Mouse (Mus musculus) liver, embryonic 15.5 days (tissue): ENCODE measurements around the gene Brd9. TPM values are rescaled to one million over a fixed set of nuclear protein-coding genes. Genes with fewer than 3 reads are reported as not detected.

Experiments
- ATAC-seq: fragments of 200-750 bp; cut with Nextera tagmentation; 2 replicates; pipeline ENCODE4 v1.8.0; 2017; ENCODE audit warnings: moderate number of reproducible peaks, mild to moderate bottlenecking, moderate library complexity; ENCODE audit not compliant: insufficient read depth
- H3K27ac ChIP-seq: fragments of 300-500 bp; sonication (generic); replicated peaks from 2 replicates; pipeline ENCODE4 v1.5.1; 2015; ENCODE audit warnings: mild to moderate bottlenecking, inconsistent platforms
- H3K27me3 ChIP-seq: fragments of 300-500 bp; sonication (generic); 2 replicates; pipeline ENCODE4 v1.6.1; 2015; ENCODE audit warnings: mild to moderate bottlenecking, inconsistent platforms
- H3K36me3 ChIP-seq: fragments of 300-500 bp; sonication (generic); replicated peaks from 2 replicates; pipeline ENCODE4 v1.6.1; 2015; ENCODE audit warnings: moderate library complexity, mild to moderate bottlenecking, inconsistent platforms
- H3K4me1 ChIP-seq: fragments of 300-500 bp; sonication (generic); replicated peaks from 2 replicates; pipeline ENCODE4 v1.6.1; 2015; ENCODE audit warnings: inconsistent platforms
- H3K4me2 ChIP-seq: fragments of 300-500 bp; sonication (generic); 2 replicates; pipeline ENCODE4 v1.6.1; 2015; ENCODE audit warnings: moderate library complexity, mild to moderate bottlenecking, inconsistent platforms
- H3K4me3 ChIP-seq: fragments of 300-500 bp; sonication (generic); replicated peaks from 2 replicates; pipeline ENCODE4 v1.5.1; 2015; ENCODE audit warnings: mild to moderate bottlenecking, inconsistent platforms
- H3K9ac ChIP-seq: fragments of 300-500 bp; sonication (generic); 2 replicates; pipeline ENCODE4 v1.6.1; 2015; ENCODE audit warnings: moderate library complexity, mild to moderate bottlenecking, inconsistent platforms
- H3K9me3 ChIP-seq: fragments of 300-500 bp; sonication (generic); replicated peaks from 2 replicates; pipeline ENCODE4 v1.6.1; 2016; ENCODE audit warnings: inconsistent platforms
- WGBS: fragments of 180-500 bp; shearing (Covaris S2); methylation state at CpG from one replicate; pipeline ENCODE4 v1.1.7; 2015; ENCODE audit warnings: mixed read lengths; ENCODE audit not compliant: insufficient replicate concordance; 5-methylcytosine and 5-hydroxymethylcytosine counted together
- polyA plus RNA-seq: library from polyadenylated mRNA; unstranded; fragments of >200 nt; fragmentation: Nextera tagmentation; extraction: Ambion mirVana; gene quantifications from 2 replicates; pipeline ENCODE4 v1.2.1, GENCODE M21; 2015

The Brd9 gene
- 12.3 and 12.4 TPM in 2 replicates for polyA plus RNA-seq

DNA sequence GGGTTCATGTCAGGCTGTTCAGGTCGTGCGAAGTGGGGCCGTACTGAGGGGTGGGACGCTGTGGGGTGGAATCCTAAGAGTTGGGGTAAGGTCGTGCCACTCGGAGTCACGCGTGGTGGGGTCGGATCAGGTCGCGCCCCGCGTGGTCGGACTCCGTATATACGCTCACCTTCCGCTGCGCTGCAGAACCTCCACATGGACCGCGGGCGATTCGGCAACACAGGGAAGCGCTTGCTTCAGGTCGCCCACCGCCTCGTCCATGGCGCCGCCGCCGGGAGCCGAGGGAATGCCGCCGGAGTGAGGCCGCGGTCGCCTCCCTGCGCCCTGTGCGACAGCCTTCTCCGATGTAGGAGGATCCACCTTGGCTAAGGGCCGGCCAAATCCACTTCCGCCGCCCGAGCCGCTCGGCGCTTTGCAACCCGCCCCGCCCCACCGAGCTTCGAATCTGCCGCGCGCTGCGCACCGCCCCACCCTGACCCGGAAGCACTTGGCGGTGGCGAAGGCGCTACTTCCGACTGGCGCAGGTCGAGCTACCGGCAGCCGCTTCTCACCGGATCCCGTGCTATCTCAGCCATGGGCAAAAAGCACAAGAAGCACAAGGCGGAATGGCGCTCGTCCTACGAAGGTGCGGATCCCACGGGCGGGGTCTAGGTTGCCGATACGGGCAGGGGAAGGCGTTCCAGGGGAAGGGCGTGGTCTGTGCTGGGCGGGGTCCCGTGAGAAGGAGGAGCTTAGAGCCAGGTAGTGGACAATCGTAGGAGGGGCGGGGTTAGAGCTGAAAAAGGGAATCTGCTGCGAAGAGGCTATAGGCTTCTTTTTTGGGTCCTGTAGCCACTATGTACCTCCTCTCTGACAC is at the start of gene Brd9, which contains the start of gene Trip13:
Gene Brd9, plus strand, starts transcription at position 491 of the 856 bp plus-strand sequence.
Gene Trip13, minus strand, starts transcription at position 464 of the 856 bp plus-strand sequence.
- peaks cover 28% of the 10 kb centered on the region for H3K4me1 ChIP-seq
- H3K36me3 ChIP-seq: peaks cover 42% of the 10 kb centered on the region
- WGBS: under 1% methylated on average over 75 of the region's 82 CpGs

DNA sequence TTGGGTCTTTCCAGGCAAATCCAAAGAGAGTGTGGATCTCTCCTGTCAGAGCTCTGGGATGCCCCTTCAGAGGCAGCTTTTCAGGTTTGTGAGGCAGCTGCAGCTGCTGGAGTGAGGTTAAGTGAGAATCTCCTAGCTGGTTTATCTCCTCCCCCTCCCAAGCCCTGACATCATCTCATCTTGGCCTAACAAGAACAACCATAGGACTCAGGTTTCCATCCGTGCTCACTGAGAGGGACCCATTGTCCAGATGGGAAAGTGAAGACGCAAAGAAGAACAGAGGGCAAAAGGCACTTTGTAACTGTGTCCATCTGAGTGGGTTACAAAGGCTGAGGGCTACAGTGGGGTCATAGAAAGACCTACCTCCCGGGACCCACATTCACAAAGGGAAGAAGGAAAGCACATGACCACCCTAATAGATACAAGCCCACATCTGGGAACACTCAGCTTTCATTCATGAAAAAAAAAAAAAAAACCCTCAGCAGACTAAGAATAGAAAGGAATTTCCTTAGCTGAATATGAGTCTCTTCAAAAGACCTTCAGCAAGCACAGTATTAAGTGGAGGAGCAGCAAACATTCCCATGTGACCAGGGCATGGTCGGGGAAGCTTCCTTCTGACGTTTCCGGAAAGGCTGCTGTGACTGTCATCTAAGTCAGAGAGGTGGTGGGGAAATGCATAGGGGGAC is 45.0 kb upstream of the Brd9 start:
- no peak overlapping the region for H3K4me3 ChIP-seq
- 43% methylated on average over 6 of the region's 6 CpGs for WGBS
- H3K9ac ChIP-seq: no peak overlapping the region
- H3K9me3 ChIP-seq: no peaks in the 10 kb centered on the region
- H3K4me1 ChIP-seq: no peaks in the 10 kb centered on the region
- no peaks in the 10 kb centered on the region for H3K36me3 ChIP-seq
- no peak overlapping the region for H3K27ac ChIP-seq
- ATAC-seq: no peak
- no peak overlapping the region for H3K4me2 ChIP-seq
- no peaks in the 10 kb centered on the region for H3K27me3 ChIP-seq

More for the DNA sequence above, at the start of gene Brd9, which contains the start of gene Trip13:
- peak within 1 kb of the TSS; percentile 90 for H3K4me3 ChIP-seq
- H3K27ac ChIP-seq: peak within 1 kb of the TSS; percentile 98
- H3K27me3 ChIP-seq: no peaks in the 10 kb centered on the region
- peak within 1 kb of the TSS; percentile 90 for H3K4me2 ChIP-seq
- no peaks in the 10 kb centered on the region for H3K9me3 ChIP-seq
- peak; percentile 96 for ATAC-seq
- peak within 1 kb of the TSS; percentile 86 for H3K9ac ChIP-seq

DNA sequence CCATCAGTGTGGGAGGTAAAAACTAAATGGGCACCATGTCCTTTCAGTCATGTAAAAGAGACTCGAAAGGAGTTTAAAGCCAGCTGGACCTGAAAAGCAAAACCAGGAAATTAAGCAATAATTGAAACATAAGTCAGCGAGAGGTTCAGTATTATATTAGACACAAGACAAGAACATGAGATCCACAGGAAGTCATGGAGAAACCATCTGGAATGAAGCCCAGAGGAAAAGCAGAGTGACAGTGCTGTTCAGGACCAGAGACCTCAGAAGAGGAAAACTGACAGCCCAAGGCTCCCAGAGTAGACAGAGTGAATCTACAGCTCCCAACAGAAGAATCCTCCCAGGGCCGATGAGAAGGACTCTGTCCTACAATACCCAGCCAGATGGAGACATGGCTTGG is 40.0 kb upstream of the Brd9 start:
- Histone ChIP-seq H3K9me3 (no peaks in the 10 kb centered on the region), H3K36me3 (no peaks in the 10 kb centered on the region), H3K4me3 (no peak overlapping the region), H3K4me2 (no peak overlapping the region), H3K9ac (no peak overlapping the region), H3K27me3 (no peaks in the 10 kb centered on the region), H3K27ac (no peak overlapping the region), H3K4me1 (no peaks in the 10 kb centered on the region)
- no peak for ATAC-seq
- whole genome bisulfite sequencing: 55% methylated on average over 3 of the region's 3 CpGs

GRCm38 (mm10) chr13:73907136-73907535 is 30.5 kb upstream of the Brd9 start:
- ATAC-seq: no peak
- Histone ChIP-seq H3K27ac (no peak overlapping the region), H3K9me3 (no peaks in the 10 kb centered on the region), H3K4me2 (no peak overlapping the region), H3K4me3 (no peak overlapping the region), H3K4me1 (no peaks in the 10 kb centered on the region), H3K27me3 (no peaks in the 10 kb centered on the region), H3K9ac (no peak overlapping the region), H3K36me3 (peaks cover 10% of the 10 kb centered on the region)
- WGBS: 69% methylated on average over 5 of the region's 5 CpGs

GRCm38 (mm10) chr13:73907683-73908412 is 29.8 kb upstream of the Brd9 start:
- Histone ChIP-seq H3K9me3 (no peaks in the 10 kb centered on the region), H3K9ac (no peak overlapping the region), H3K4me2 (no peak overlapping the region), H3K27ac (no peak overlapping the region), H3K36me3 (peaks cover 14% of the 10 kb centered on the region), H3K4me3 (no peak overlapping the region), H3K4me1 (no peaks in the 10 kb centered on the region), H3K27me3 (no peaks in the 10 kb centered on the region)
- WGBS: 42% methylated on average over 2 of the region's 2 CpGs
- ATAC-seq: no peak

- H3K4me2 ChIP-seq: no peak overlapping the region
- 81% methylated on average over 4 of the region's 4 CpGs for WGBS
- no peak overlapping the region for H3K4me3 ChIP-seq
- H3K36me3 ChIP-seq: peaks cover 59% of the 10 kb centered on the region
- H3K4me1 ChIP-seq: no peaks in the 10 kb centered on the region
- H3K27ac ChIP-seq: no peak overlapping the region
- H3K9ac ChIP-seq: no peak overlapping the region
- no peak for ATAC-seq
- no peaks in the 10 kb centered on the region for H3K27me3 ChIP-seq
- no peaks in the 10 kb centered on the region for H3K9me3 ChIP-seq
Measured at GRCm38 (mm10) chr13:73913066-73913465, 24.5 kb upstream of the Brd9 start.

DNA sequence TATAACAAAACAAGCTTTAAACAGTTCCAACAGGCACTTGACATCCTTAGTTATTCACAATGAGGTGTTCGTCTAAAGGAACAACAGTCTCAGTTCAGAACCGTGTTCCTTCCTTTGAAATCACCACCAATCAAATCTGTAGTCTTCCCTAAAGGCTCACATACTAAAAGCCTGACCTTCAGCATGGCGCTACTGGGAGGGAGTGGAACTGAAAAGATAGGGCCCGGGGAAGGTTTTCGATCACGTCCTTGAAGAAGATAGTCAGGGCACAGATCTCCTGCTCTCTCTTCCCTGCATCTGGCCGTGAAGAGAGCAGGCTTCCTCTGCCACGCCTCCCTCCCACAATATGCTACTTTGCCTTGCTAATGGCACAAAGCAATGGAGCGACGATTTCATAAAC is 5.4 kb upstream of the Brd9 start:
- H3K27me3 ChIP-seq: no peaks in the 10 kb centered on the region
- 78% methylated on average over 10 of the region's 10 CpGs for WGBS
- H3K36me3 ChIP-seq: peaks cover 78% of the 10 kb centered on the region
- H3K27ac ChIP-seq: no peak overlapping the region
- H3K9me3 ChIP-seq: no peaks in the 10 kb centered on the region
- ATAC-seq: no peak
- no peak overlapping the region for H3K4me3 ChIP-seq
- H3K9ac ChIP-seq: no peak overlapping the region
- peaks cover 17% of the 10 kb centered on the region for H3K4me1 ChIP-seq
- H3K4me2 ChIP-seq: no peak overlapping the region

- peak; percentile 6 for ATAC-seq
- peak overlapping the region; percentile 86 for H3K9ac ChIP-seq
- H3K27me3 ChIP-seq: no peaks in the 10 kb centered on the region
- H3K9me3 ChIP-seq: no peaks in the 10 kb centered on the region
- H3K27ac ChIP-seq: peak overlapping the region; percentile 98; the same call in 1 of the 2 replicates
- H3K36me3 ChIP-seq: peaks cover 42% of the 10 kb centered on the region
- H3K4me2 ChIP-seq: peak overlapping the region; percentile 90
- H3K4me3 ChIP-seq: peak overlapping the region; percentile 90
- H3K4me1 ChIP-seq: peaks cover 28% of the 10 kb centered on the region
- 10% methylated on average over 5 of the region's 5 CpGs for WGBS
Measured at GRCm38 (mm10) chr13:73936938-73937320, 682 bp upstream of the Brd9 start.

- Histone ChIP-seq H3K27ac (peak overlapping the region; percentile 98), H3K9me3 (no peaks in the 10 kb centered on the region), H3K36me3 (peaks cover 42% of the 10 kb centered on the region), H3K4me3 (peak overlapping the region; percentile 90), H3K27me3 (no peaks in the 10 kb centered on the region), H3K4me2 (peak overlapping the region; percentile 90), H3K9ac (peak overlapping the region; percentile 86), H3K4me1 (peaks cover 28% of the 10 kb centered on the region)
- WGBS: 6% methylated on average over 13 of the region's 13 CpGs
- ATAC-seq: no peak
Measured at GRCm38 (mm10) chr13:73938177-73938560, 558 bp downstream of the Brd9 start.

GRCm38 (mm10) chr13:73939101-73939500 is 1.5 kb downstream of the Brd9 start:
- H3K4me1 ChIP-seq: peaks cover 28% of the 10 kb centered on the region
- H3K4me2 ChIP-seq: peak overlapping the region; percentile 90; the same call in 1 of the 2 replicates
- H3K9ac ChIP-seq: no peak overlapping the region
- H3K9me3 ChIP-seq: no peaks in the 10 kb centered on the region
- peaks cover 46% of the 10 kb centered on the region for H3K36me3 ChIP-seq
- no peak overlapping the region for H3K27ac ChIP-seq
- no peak for ATAC-seq
- 82% methylated on average over 5 of the region's 5 CpGs for WGBS
- no peaks in the 10 kb centered on the region for H3K27me3 ChIP-seq
- H3K4me3 ChIP-seq: no peak overlapping the region

DNA sequence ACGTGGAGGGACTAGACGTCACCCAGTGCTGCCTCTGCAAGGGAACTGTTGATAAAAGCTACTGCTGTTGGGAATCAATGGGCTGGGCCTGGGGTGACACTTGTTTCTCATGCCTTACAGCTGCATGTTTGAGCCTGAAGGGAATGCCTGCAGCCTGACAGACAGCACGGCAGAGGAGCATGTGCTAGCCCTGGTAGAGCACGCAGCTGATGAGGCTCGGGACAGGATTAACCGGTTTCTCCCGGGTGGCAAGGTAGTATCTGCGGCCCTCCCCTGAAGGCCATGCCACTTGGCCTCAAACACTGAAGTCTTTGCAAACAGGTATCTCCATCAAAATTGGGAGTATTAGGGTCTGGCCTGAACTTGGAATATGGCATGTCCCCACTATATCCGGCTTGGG is 7.0 kb downstream of the Brd9 start:
- WGBS: 88% methylated on average over 9 of the region's 9 CpGs

More for the DNA sequence above, 7.0 kb downstream of the Brd9 start:
- ATAC-seq: no peak
- H3K4me2 ChIP-seq: no peak overlapping the region
- H3K4me1 ChIP-seq: no peaks in the 10 kb centered on the region
- H3K36me3 ChIP-seq: peaks cover 78% of the 10 kb centered on the region
- H3K4me3 ChIP-seq: no peak overlapping the region
- no peaks in the 10 kb centered on the region for H3K27me3 ChIP-seq
- no peak overlapping the region for H3K9ac ChIP-seq
- no peak overlapping the region for H3K27ac ChIP-seq
- no peaks in the 10 kb centered on the region for H3K9me3 ChIP-seq
